Mouse (Mus musculus) limb, embryonic 13.5 days (tissue): ENCODE data around the gene Ccs. TPM values are rescaled to one million over a fixed set of nuclear protein-coding genes. Genes with fewer than 3 reads are reported as not detected.

Source experiments
- ATAC-seq: fragments of 200-750 bp; cut with Nextera tagmentation; 2 replicates; pipeline ENCODE4 v1.8.0; 2017; ENCODE audit warnings: low read depth, moderate number of reproducible peaks, moderate TSS enrichment; ENCODE audit not compliant: low FRiP score
- H3K27ac ChIP-seq: fragments of 300-500 bp; sonication (generic); 2 replicates; pipeline ENCODE4 v1.5.1; 2015; ENCODE audit warnings: inconsistent platforms, mild to moderate bottlenecking, moderate library complexity
- H3K27me3 ChIP-seq: fragments of 300-500 bp; sonication (generic); 2 replicates; pipeline ENCODE4 v1.6.1; 2015; ENCODE audit warnings: mild to moderate bottlenecking, inconsistent platforms
- H3K36me3 ChIP-seq: fragments of 300-500 bp; sonication (generic); 2 replicates; pipeline ENCODE4 v1.6.1; 2015; ENCODE audit warnings: inconsistent platforms, mild to moderate bottlenecking, moderate library complexity
- H3K4me1 ChIP-seq: fragments of 300-500 bp; sonication (generic); 2 replicates; pipeline ENCODE4 v1.6.1; 2015; ENCODE audit warnings: inconsistent platforms
- H3K4me2 ChIP-seq: fragments of 300-500 bp; sonication (generic); replicated peaks from 2 replicates; pipeline ENCODE4 v1.6.1; 2015; ENCODE audit warnings: inconsistent platforms, mild to moderate bottlenecking, moderate library complexity
- H3K4me3 ChIP-seq: fragments of 300-500 bp; sonication (generic); 2 replicates; pipeline ENCODE4 v1.5.1; 2015; ENCODE audit warnings: moderate library complexity, mild to moderate bottlenecking, inconsistent platforms
- H3K9ac ChIP-seq: fragments of 300-500 bp; sonication (generic); 2 replicates; pipeline ENCODE4 v1.6.1; 2015; ENCODE audit warnings: mild to moderate bottlenecking, inconsistent platforms
- H3K9me3 ChIP-seq: fragments of 300-500 bp; sonication (generic); 2 replicates; pipeline ENCODE4 v1.6.1; 2016; ENCODE audit warnings: inconsistent platforms
- WGBS: fragments of 180-500 bp; shearing (Covaris S2); methylation state at CpG from one replicate; pipeline ENCODE4 v1.1.7; 2015; 5-methylcytosine and 5-hydroxymethylcytosine counted together
- polyA plus RNA-seq: library from polyadenylated mRNA; unstranded; fragments of >200 nt; fragmentation: Nextera tagmentation; extraction: Ambion mirVana; gene quantifications from 2 replicates; pipeline ENCODE4 v1.2.1, GENCODE M21; 2015

The Ccs gene
- polyA plus RNA-seq, 1 experiment from 2014 or later: 64.4 TPM

DNA sequence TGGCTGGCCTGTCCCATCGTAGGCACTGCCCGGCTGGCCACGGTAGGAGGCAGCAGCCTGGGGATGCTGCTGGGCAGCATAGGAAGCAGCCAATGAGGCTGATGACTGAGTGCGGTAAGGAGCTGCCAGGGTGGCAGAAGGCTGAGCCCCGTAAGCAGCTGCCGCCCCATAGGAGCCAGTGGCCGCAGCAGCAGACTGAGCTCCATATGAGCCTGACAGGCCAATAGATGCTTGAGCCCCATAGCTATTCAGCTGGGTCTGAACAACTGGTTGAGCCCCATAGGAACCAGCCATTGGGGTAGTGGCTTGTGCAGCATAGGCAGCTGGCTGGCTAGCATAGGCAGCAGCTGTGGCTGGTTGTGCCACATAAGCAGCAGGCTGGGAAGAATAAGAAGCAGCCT lies 36.4 kb downstream of the Ccs start:
- Histone ChIP-seq H3K9ac (no peak overlapping the region), H3K4me2 (no peak overlapping the region), H3K27ac (no peak overlapping the region), H3K27me3 (no peaks in the 10 kb centered on the region), H3K36me3 (peaks cover 69% of the 10 kb centered on the region), H3K4me1 (0 out of 2 replicates have a peak, but pooled peaks cover 5% of the 10 kb centered on the region), H3K4me3 (no peak overlapping the region), H3K9me3 (no peaks in the 10 kb centered on the region)
- 93% methylated on average over 7 of the region's 7 CpGs for WGBS
- ATAC-seq: no peak

DNA sequence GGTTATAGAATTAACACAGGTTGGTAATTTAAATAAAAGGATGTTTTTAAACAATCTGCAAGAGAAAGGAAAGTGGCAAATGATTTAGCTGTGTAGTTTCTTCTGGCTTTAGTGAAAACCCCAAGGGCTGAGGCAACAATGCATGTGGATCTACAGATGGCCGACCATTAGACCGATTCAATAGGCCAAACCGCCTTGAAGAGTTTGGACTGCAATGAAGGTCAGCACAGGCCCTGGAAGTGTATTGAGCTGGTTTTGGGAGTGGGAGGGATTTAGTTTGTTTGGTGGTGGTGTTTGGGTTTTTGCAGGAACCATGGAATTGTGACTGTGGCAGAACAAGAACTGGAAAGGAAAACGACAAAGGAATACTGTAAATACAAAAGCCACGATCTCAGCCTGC lies 40.0 kb downstream of the Ccs start:
- ATAC-seq: no peak
- Histone ChIP-seq H3K4me2 (no peak overlapping the region), H3K4me1 (peaks cover 10% of the 10 kb centered on the region), H3K4me3 (no peak overlapping the region), H3K27ac (no peak overlapping the region), H3K36me3 (peaks cover 72% of the 10 kb centered on the region), H3K9ac (no peak overlapping the region), H3K27me3 (no peaks in the 10 kb centered on the region), H3K9me3 (no peaks in the 10 kb centered on the region)
- 96% methylated on average over 5 of the region's 5 CpGs for WGBS

DNA sequence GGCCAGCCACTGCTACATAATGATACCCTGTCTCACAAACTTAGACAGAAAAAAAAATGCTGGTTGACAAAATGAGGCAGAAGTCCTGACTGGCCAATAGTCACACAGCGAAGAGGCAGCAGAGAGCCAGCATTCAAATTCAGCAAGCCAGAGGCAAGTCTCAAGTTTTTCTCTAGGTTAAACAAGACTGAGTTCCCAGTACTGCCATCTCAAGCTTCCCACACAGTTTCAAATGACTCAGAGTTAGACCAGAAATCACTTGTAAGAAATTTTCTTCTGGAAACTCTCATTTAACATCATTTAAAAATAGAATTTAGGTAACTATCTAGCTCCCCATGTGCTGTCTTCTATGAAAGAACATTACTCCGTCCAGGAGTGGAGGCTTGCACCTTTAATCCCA lies 41.3 kb downstream of the Ccs start:
- Histone ChIP-seq H3K27me3 (no peaks in the 10 kb centered on the region), H3K27ac (no peak overlapping the region), H3K4me1 (peaks cover 12% of the 10 kb centered on the region), H3K4me3 (no peak overlapping the region), H3K4me2 (no peak overlapping the region), H3K9me3 (no peaks in the 10 kb centered on the region), H3K36me3 (peaks cover 60% of the 10 kb centered on the region), H3K9ac (no peak overlapping the region)
- no peak for ATAC-seq
- WGBS: 96% methylated on average over 2 of the region's 2 CpGs

DNA sequence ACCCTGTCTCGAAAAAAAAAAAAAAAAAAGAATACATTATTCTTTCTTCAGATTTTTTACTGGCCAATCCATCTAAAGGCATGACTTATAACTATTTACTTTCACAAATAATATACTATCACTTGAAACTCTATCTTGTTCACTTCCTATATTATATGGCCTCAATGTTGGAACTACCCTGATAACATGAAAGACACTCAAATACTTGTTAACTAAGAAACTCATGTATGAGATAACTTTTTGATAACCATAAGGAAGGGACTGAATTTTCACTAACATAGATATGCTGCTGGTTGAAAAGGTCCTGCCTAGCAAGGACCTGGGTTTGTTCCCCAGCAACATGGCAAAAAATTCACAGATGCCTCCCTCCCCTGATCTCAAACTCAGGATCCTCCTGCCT lies 43.2 kb downstream of the Ccs start:
- Histone ChIP-seq H3K27me3 (no peaks in the 10 kb centered on the region), H3K4me3 (no peak overlapping the region), H3K27ac (no peak overlapping the region), H3K4me2 (no peak overlapping the region), H3K9ac (no peak overlapping the region), H3K4me1 (peaks cover 29% of the 10 kb centered on the region), H3K9me3 (no peaks in the 10 kb centered on the region), H3K36me3 (peaks cover 53% of the 10 kb centered on the region)
- 95% methylated on average over 1 of the region's 1 CpGs for WGBS
- ATAC-seq: no peak

GRCm38 (mm10) chr19:4793831-4794422 lies 45.2 kb downstream of the Ccs start, which contains the start of gene Rbm4:
TSS of gene Rbm4 (minus strand) at chr19:4793901.
- peaks cover 51% of the 10 kb centered on the region for H3K36me3 ChIP-seq
- H3K27me3 ChIP-seq: no peaks in the 10 kb centered on the region
- ATAC-seq: peak; percentile 98
- H3K27ac ChIP-seq: peak within 1 kb of the TSS; percentile 59; the same call in 1 of the 2 replicates
- peaks cover 44% of the 10 kb centered on the region for H3K4me1 ChIP-seq
- peak within 1 kb of the TSS; percentile 67 for H3K4me3 ChIP-seq
- WGBS: under 1% methylated on average over 31 of the region's 31 CpGs
- no peaks in the 10 kb centered on the region for H3K9me3 ChIP-seq
- peak within 1 kb of the TSS; percentile 73 for H3K9ac ChIP-seq
- peak within 1 kb of the TSS; percentile 86 for H3K4me2 ChIP-seq

DNA sequence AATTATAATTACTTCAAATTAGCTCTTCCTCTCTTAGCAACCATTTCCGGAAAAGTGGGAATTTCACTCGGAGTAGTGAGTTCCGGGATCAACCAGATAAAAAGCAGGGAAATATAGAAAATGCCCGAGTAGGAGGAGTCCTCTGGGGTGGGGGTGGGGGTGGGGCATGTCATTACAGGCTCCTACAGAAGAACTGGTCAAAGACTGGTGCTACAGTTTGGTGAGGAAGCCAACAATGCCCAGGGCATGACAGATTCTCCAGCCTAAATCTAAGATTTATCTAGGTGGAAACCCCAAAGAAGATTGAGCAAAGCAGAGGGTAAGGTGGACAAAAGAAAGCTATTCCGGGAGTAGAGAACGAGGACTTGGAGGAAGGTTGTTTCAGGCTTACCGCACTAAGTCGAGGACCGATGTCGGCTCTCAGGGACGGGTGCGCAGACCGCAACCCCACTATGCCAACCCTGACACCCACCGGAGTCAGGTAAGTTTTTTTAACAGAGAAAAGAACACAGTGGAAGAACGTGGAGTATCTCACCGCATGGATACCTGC lies 45.8 kb downstream of the Ccs start:
- Histone ChIP-seq H3K4me2 (peak overlapping the region; percentile 86), H3K4me3 (peak overlapping the region; percentile 67), H3K27ac (peak overlapping the region; percentile 59; the same call in 1 of the 2 replicates), H3K27me3 (no peaks in the 10 kb centered on the region), H3K9ac (peak overlapping the region; percentile 73), H3K9me3 (no peaks in the 10 kb centered on the region), H3K36me3 (peaks cover 50% of the 10 kb centered on the region), H3K4me1 (peaks cover 46% of the 10 kb centered on the region)
- peak; percentile 25; the same call in 1 of the 2 replicates for ATAC-seq
- under 1% methylated on average over 16 of the region's 16 CpGs for WGBS

DNA sequence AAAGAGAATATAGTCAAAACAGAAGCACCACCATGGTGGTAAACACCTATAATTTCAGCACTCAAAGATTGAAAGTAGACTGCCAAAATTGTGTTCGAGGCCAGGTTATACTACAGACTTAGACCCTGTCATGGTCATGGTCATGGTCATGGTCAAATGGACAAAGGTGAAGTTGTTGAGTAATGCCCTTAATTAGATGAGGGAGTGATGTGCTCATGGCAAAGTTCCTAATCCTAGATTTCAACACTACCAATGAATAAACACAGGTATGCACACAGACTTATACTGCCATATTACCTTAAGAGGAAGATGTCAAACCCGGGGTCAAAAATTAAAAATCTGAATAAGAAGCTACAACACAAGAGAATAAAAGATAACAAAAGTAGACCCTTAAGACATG lies 52.8 kb downstream of the Ccs start:
- H3K36me3 ChIP-seq: peaks cover 95% of the 10 kb centered on the region

DNA sequence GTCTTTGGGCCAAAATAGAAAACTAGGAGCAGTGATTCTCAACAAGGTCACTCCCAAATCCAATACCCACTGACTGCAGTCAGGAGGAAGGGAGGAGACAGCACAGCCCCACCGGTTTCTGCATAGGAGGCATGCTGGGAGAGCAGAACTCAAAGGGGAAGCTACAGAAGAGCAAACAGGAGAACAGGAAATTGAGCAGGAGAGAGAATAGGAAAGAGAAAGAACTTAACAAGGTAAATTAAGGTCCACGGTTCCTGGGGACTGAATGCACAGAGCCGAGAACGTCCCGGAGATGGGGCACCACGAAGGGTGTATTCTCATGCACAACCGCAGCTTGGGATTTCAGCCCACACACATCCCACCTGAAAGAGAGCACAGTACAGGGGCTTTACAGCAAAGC lies 53.9 kb downstream of the Ccs start:
- 94% methylated on average over 7 of the region's 7 CpGs for WGBS
- Histone ChIP-seq H3K4me2 (no peak overlapping the region), H3K36me3 (peaks cover 92% of the 10 kb centered on the region), H3K27ac (no peak overlapping the region), H3K4me3 (no peak overlapping the region), H3K9ac (no peak overlapping the region), H3K9me3 (no peaks in the 10 kb centered on the region), H3K27me3 (no peaks in the 10 kb centered on the region), H3K4me1 (peaks cover 29% of the 10 kb centered on the region)
- ATAC-seq: no peak

More for the DNA sequence above, 52.8 kb downstream of the Ccs start:
- ATAC-seq: no peak
- H3K9me3 ChIP-seq: no peaks in the 10 kb centered on the region
- no peak overlapping the region for H3K9ac ChIP-seq
- no peaks in the 10 kb centered on the region for H3K27me3 ChIP-seq
- peaks cover 40% of the 10 kb centered on the region for H3K4me1 ChIP-seq
- 96% methylated on average over 2 of the region's 2 CpGs for WGBS
- H3K4me2 ChIP-seq: no peak overlapping the region
- no peak overlapping the region for H3K27ac ChIP-seq
- no peak overlapping the region for H3K4me3 ChIP-seq

GRCm38 (mm10) chr19:4782891-4783290 lies 56.2 kb downstream of the Ccs start:
- Histone ChIP-seq H3K9ac (no peak overlapping the region), H3K4me1 (peaks cover 17% of the 10 kb centered on the region), H3K27ac (no peak overlapping the region), H3K9me3 (no peaks in the 10 kb centered on the region), H3K4me2 (no peak overlapping the region), H3K4me3 (no peak overlapping the region), H3K36me3 (peaks cover 89% of the 10 kb centered on the region), H3K27me3 (no peaks in the 10 kb centered on the region)
- 95% methylated on average over 2 of the region's 2 CpGs for WGBS
- no peak for ATAC-seq

Other genes with a start within 250 kb of the Ccs start
- gene Lrfn4, start 223.7 kb downstream of the Ccs start, polyA plus RNA-seq: 6.2 and 6.4 TPM in 2 replicates
- gene Rce1, start 213.7 kb downstream of the Ccs start, polyA plus RNA-seq: 65.2 and 66.7 TPM in 2 replicates
- gene Gm960, start 140.7 kb downstream of the Ccs start, polyA plus RNA-seq: 7.1 and 7.6 TPM in 2 replicates
- 1.3 and 1.9 TPM in 2 replicates for gene Sptbn2, start 128.2 kb downstream of the Ccs start, polyA plus RNA-seq
- gene Rbm4b, start 82.8 kb downstream of the Ccs start, polyA plus RNA-seq: 104 and 106 TPM in 2 replicates
- 81.7 and 87.7 TPM in 2 replicates for gene Rbm4, start 45.4 kb downstream of the Ccs start, polyA plus RNA-seq
- 48.8 and 51.8 TPM in 2 replicates for gene Gm21992, start 27.7 kb downstream of the Ccs start, polyA plus RNA-seq
- 83.5 and 89.7 TPM in 2 replicates for gene Rbm14, start 27.7 kb downstream of the Ccs start, polyA plus RNA-seq
- gene Ccdc87, start within 50 bp of the Ccs start, polyA plus RNA-seq: not detected in 2 replicates
- 41.5 and 43.7 TPM in 2 replicates for gene Ctsf, start 15.8 kb upstream of the Ccs start, polyA plus RNA-seq
- 14.0 and 15.0 TPM in 2 replicates for gene Actn3, start 38.6 kb upstream of the Ccs start, polyA plus RNA-seq
- gene Zdhhc24, start 39.3 kb upstream of the Ccs start, polyA plus RNA-seq: 10.5 and 10.7 TPM in 2 replicates
- 3.5 and 5.1 TPM in 2 replicates for gene Bbs1, start 67.3 kb upstream of the Ccs start, polyA plus RNA-seq
- gene Dpp3, start 89.0 kb upstream of the Ccs start, polyA plus RNA-seq: 124 and 129 TPM in 2 replicates
- 3.3 and 3.4 TPM in 2 replicates for gene Peli3, start 103.8 kb upstream of the Ccs start, polyA plus RNA-seq
- 111 and 116 TPM in 2 replicates for gene Mrpl11, start 122.8 kb upstream of the Ccs start, polyA plus RNA-seq
- gene Npas4, start 151.0 kb upstream of the Ccs start, polyA plus RNA-seq: not detected in 2 replicates
- 5.7 and 6.0 TPM in 2 replicates for gene Slc29a2, start 184.5 kb upstream of the Ccs start, polyA plus RNA-seq
- gene B4gat1, start 199.5 kb upstream of the Ccs start, polyA plus RNA-seq: 47.9 and 52.1 TPM in 2 replicates
- gene AC124502.3, start 199.6 kb upstream of the Ccs start, polyA plus RNA-seq: 3.7 and 4.4 TPM in 2 replicates
- 36.7 and 40.5 TPM in 2 replicates for gene Brms1, start 202.0 kb upstream of the Ccs start, polyA plus RNA-seq
- gene Rin1, start 211.1 kb upstream of the Ccs start, polyA plus RNA-seq: 1.4 and 1.7 TPM in 2 replicates
- 58.8 and 64.8 TPM in 2 replicates for gene Cd248, start 228.7 kb upstream of the Ccs start, polyA plus RNA-seq
- gene Tmem151a, start 246.2 kb upstream of the Ccs start, polyA plus RNA-seq: 2.7 TPM in 2 replicates
- gene Yif1a, start 249.2 kb upstream of the Ccs start, polyA plus RNA-seq: 88.5 and 94.5 TPM in 2 replicates